Mouse (Mus musculus): ENCODE data around the gene Resf1. TPM values are rescaled to one million over a fixed set of nuclear protein-coding genes. Genes with fewer than 3 reads are reported as not detected.
"Not testable (repeated sequence)": the region's sequence is repeated elsewhere in the genome, so short reads cannot be mapped to it uniquely, and the experiment has no call there.

Resf1 gene
- polyA plus RNA-seq, 1 experiment from 2014 or later = 18.9 TPM

- Histone ChIP-seq H3K9me3 (ENCODE audit: control insufficient read depth) (no peaks in the 10 kb centered on the region), H3K4me2 (replicated peaks; ENCODE audit: low read depth) (no peak overlapping the region), H3K9ac (ENCODE audit: low read depth, low read length) (no peak overlapping the region), H3K36me3 (ENCODE audit: control insufficient read depth, insufficient read depth) (no peaks in the 10 kb centered on the region), H3K4me1 (replicated peaks; ENCODE audit: control insufficient read depth, insufficient read depth, low read length) (no peaks in the 10 kb centered on the region), H3K27me3 (replicated peaks; ENCODE audit: control insufficient read depth, insufficient read depth, low read length) (no peaks in the 10 kb centered on the region), H3K27ac (ENCODE audit: low read depth, low read length) (no peak overlapping the region), H3K4me3 (ENCODE audit: low read depth, low read length) (no peak overlapping the region)
- TF ChIP-seq CTCF (IDR thresholded peaks at IDR 0.05; ENCODE audit: low read depth) = no peak
- ATAC-seq = no peak
These were observed 47.9 kb downstream of the Resf1 start for GRCm38 (mm10) chr6:149357155-149357554.

- H3K9ac ChIP-seq (ENCODE audit: low read depth, low read length); H3K36me3 ChIP-seq (ENCODE audit: control insufficient read depth, insufficient read depth); ATAC-seq; H3K4me3 ChIP-seq (ENCODE audit: low read depth, low read length); H3K27me3 ChIP-seq (replicated peaks; ENCODE audit: control insufficient read depth, insufficient read depth, low read length); H3K9me3 ChIP-seq (ENCODE audit: control insufficient read depth); H3K4me2 ChIP-seq (replicated peaks; ENCODE audit: low read depth); H3K4me1 ChIP-seq (replicated peaks; ENCODE audit: control insufficient read depth, insufficient read depth, low read length); H3K27ac ChIP-seq (ENCODE audit: low read depth, low read length): not testable (repeated sequence)
- WGBS = 96% methylated on average over 20 of the region's 20 CpGs
These were observed 53.3 kb downstream of the Resf1 start for GRCm38 (mm10) chr6:149362533-149362932.

DNA sequence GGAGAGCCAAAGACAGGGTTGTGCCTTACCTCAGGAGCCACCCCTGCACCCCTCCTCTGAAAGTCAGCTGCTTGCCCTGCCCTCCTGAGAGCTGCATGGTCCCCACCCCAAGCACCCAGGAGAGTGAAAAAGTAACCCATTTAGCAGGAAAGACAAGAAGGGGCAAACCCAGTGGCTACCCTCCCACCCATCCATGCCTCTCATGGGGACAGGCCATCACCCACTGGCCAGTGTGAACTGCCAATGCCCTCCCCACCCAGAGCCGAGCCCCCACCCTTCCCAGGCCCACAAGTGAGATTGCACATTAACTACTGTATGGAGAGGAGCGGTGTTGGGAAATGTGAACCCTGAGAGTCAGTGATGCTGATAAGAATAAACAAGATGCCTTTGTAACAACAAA lies 56.8 kb downstream of the Resf1 start:
- not testable (repeated sequence) for H3K4me1 ChIP-seq (replicated peaks; ENCODE audit: control insufficient read depth, insufficient read depth, low read length); H3K9me3 ChIP-seq (ENCODE audit: control insufficient read depth); H3K4me3 ChIP-seq (ENCODE audit: low read depth, low read length); H3K27ac ChIP-seq (ENCODE audit: low read depth, low read length); H3K27me3 ChIP-seq (replicated peaks; ENCODE audit: control insufficient read depth, insufficient read depth, low read length); H3K36me3 ChIP-seq (ENCODE audit: control insufficient read depth, insufficient read depth); H3K9ac ChIP-seq (ENCODE audit: low read depth, low read length); H3K4me2 ChIP-seq (replicated peaks; ENCODE audit: low read depth)
- 71% methylated on average over 2 of the region's 2 CpGs for WGBS
- ATAC-seq = peak; percentile 31; the same call in 1 of the 2 replicates

DNA sequence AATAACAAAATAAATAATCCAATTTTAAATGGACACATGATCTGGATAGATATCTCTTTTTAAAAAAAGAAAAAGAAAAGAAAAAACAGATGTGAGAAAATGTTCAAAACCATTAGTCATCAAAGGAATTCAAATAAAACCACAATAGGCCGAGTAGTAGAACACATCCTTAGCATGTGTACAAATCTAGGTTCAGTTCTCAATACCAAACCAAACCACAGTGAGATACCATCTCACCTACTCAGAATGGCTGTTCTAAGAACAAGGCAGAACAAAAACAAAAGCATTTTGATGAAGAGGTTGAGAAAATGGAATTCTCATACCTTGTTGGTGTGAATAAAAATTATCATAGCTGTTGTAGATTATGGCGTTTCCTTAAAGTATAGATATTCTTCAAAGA lies 57.2 kb downstream of the Resf1 start:
- H3K4me1 ChIP-seq (replicated peaks; ENCODE audit: control insufficient read depth, insufficient read depth, low read length) = no peaks in the 10 kb centered on the region
- no peak for TF ChIP-seq CTCF (IDR thresholded peaks at IDR 0.05; ENCODE audit: low read depth)
- no peak overlapping the region for H3K4me2 ChIP-seq (replicated peaks; ENCODE audit: low read depth)
- no peaks in the 10 kb centered on the region for H3K9me3 ChIP-seq (ENCODE audit: control insufficient read depth)
- H3K36me3 ChIP-seq (ENCODE audit: control insufficient read depth, insufficient read depth) = no peaks in the 10 kb centered on the region
- ATAC-seq = no peak
- no peak overlapping the region for H3K27ac ChIP-seq (ENCODE audit: low read depth, low read length)
- 82% methylated on average over 2 of the region's 2 CpGs for WGBS
- no peak overlapping the region for H3K4me3 ChIP-seq (ENCODE audit: low read depth, low read length)
- H3K27me3 ChIP-seq (replicated peaks; ENCODE audit: control insufficient read depth, insufficient read depth, low read length) = no peaks in the 10 kb centered on the region
- no peak overlapping the region for H3K9ac ChIP-seq (ENCODE audit: low read depth, low read length)

- WGBS = 53% methylated on average over 2 of the region's 2 CpGs
- Histone ChIP-seq H3K9me3 (ENCODE audit: control insufficient read depth) (no peaks in the 10 kb centered on the region), H3K27me3 (replicated peaks; ENCODE audit: control insufficient read depth, insufficient read depth, low read length) (no peaks in the 10 kb centered on the region), H3K4me1 (replicated peaks; ENCODE audit: control insufficient read depth, insufficient read depth, low read length) (no peaks in the 10 kb centered on the region), H3K4me3 (ENCODE audit: low read depth, low read length) (no peak overlapping the region), H3K9ac (ENCODE audit: low read depth, low read length) (no peak overlapping the region), H3K36me3 (ENCODE audit: control insufficient read depth, insufficient read depth) (no peaks in the 10 kb centered on the region), H3K4me2 (replicated peaks; ENCODE audit: low read depth) (no peak overlapping the region), H3K27ac (ENCODE audit: low read depth, low read length) (no peak overlapping the region)
- peak; percentile 70; the same call in 1 of the 2 replicates for ATAC-seq
- peak; percentile 91 for TF ChIP-seq CTCF (IDR thresholded peaks at IDR 0.05; ENCODE audit: low read depth)
These were observed 65.8 kb downstream of the Resf1 start for GRCm38 (mm10) chr6:149374986-149375457.

- Histone ChIP-seq H3K36me3 (ENCODE audit: control insufficient read depth, insufficient read depth) (no peaks in the 10 kb centered on the region), H3K4me3 (ENCODE audit: low read depth, low read length) (no peak overlapping the region), H3K27ac (ENCODE audit: low read depth, low read length) (no peak overlapping the region), H3K4me2 (replicated peaks; ENCODE audit: low read depth) (no peak overlapping the region), H3K4me1 (replicated peaks; ENCODE audit: control insufficient read depth, insufficient read depth, low read length) (no peaks in the 10 kb centered on the region), H3K27me3 (replicated peaks; ENCODE audit: control insufficient read depth, insufficient read depth, low read length) (no peaks in the 10 kb centered on the region), H3K9me3 (ENCODE audit: control insufficient read depth) (no peaks in the 10 kb centered on the region), H3K9ac (ENCODE audit: low read depth, low read length) (no peak overlapping the region)
- WGBS = 91% methylated on average over 2 of the region's 2 CpGs
- no peak for ATAC-seq
- TF ChIP-seq CTCF (IDR thresholded peaks at IDR 0.05; ENCODE audit: low read depth) = no peak
These were observed 74.3 kb downstream of the Resf1 start for GRCm38 (mm10) chr6:149383531-149383930.

Other genes with a start within 250 kb of the Resf1 start
- 9.6 and 12.7 TPM in 2 replicates for gene Dennd5b, start 207.7 kb upstream of the Resf1 start, polyA plus RNA-seq (2015; fragmentation: Nextera tagmentation; extraction: Ambion mirVana)
- gene Gm10203, start 179.2 kb upstream of the Resf1 start, polyA plus RNA-seq (2015; fragmentation: Nextera tagmentation; extraction: Ambion mirVana) = not detected in 2 replicates
- gene Etfbkmt, start 169.6 kb upstream of the Resf1 start, polyA plus RNA-seq (2015; fragmentation: Nextera tagmentation; extraction: Ambion mirVana) = 8.3 and 11.6 TPM in 2 replicates
- gene Amn1, start 120.7 kb upstream of the Resf1 start, polyA plus RNA-seq (2015; fragmentation: Nextera tagmentation; extraction: Ambion mirVana) = 17.4 and 20.5 TPM in 2 replicates
- gene Bicd1, start 99.5 kb downstream of the Resf1 start, polyA plus RNA-seq (2015; fragmentation: Nextera tagmentation; extraction: Ambion mirVana) = 6.2 and 7.5 TPM in 2 replicates